Mouse (Mus musculus) forebrain, postnatal 0 days (tissue): ENCODE results near the gene C330007P06Rik. TPM values are rescaled to one million over a fixed set of nuclear protein-coding genes. Genes with fewer than 3 reads are reported as not detected.

Experiments
- ATAC-seq: fragments of 200-750 bp; cut with Nextera tagmentation; 2 replicates; pipeline ENCODE4 v1.8.0; 2017; ENCODE audit warnings: mild to moderate bottlenecking, moderate library complexity
- DNase-seq: peaks from one replicate; pipeline ENCODE4 v3.0.0-alpha.2; 2015
- H3K27ac ChIP-seq: fragments of 300-500 bp; sonication (generic); 2 replicates; pipeline ENCODE4 v1.5.1; 2014; ENCODE audit warnings: low read depth, mild to moderate bottlenecking, antibody characterized with exemption, low read length, moderate library complexity, mixed read lengths
- H3K27me3 ChIP-seq: fragments of 300-500 bp; sonication (generic); 2 replicates; pipeline ENCODE4 v1.6.1; 2014; ENCODE audit warnings: mild to moderate bottlenecking, low read length, mixed read lengths; ENCODE audit not compliant: insufficient read depth
- H3K36me3 ChIP-seq: fragments of 300-500 bp; sonication (generic); 2 replicates; pipeline ENCODE4 v1.6.1; 2014; ENCODE audit warnings: mild to moderate bottlenecking, moderate library complexity; ENCODE audit not compliant: insufficient read depth
- H3K4me1 ChIP-seq: fragments of 300-500 bp; sonication (generic); 2 replicates; pipeline ENCODE4 v1.6.1; 2014; ENCODE audit warnings: antibody characterized with exemption; ENCODE audit not compliant: insufficient read depth
- H3K4me2 ChIP-seq: fragments of 300-500 bp; sonication (generic); 2 replicates; pipeline ENCODE4 v1.6.1; 2014; ENCODE audit warnings: low read depth, mild to moderate bottlenecking, moderate library complexity
- H3K4me3 ChIP-seq: fragments of 300-500 bp; sonication (generic); 2 replicates; pipeline ENCODE4 v1.5.1; 2014; ENCODE audit warnings: low read depth, low read length, mixed read lengths
- H3K9ac ChIP-seq: fragments of 300-500 bp; sonication (generic); 2 replicates; pipeline ENCODE4 v1.6.1; 2014; ENCODE audit warnings: mild to moderate bottlenecking
- H3K9me3 ChIP-seq: fragments of 300-500 bp; sonication (generic); 2 replicates; pipeline ENCODE4 v1.6.1; 2016; ENCODE audit warnings: low read length
- CTCF ChIP-seq: sonication (generic); IDR thresholded peaks from 2 replicates; pipeline ENCODE4 v1.5.1; 2016; ENCODE audit warnings: antibody characterized with exemption, control low read depth, low read depth
- WGBS: fragments of 180-500 bp; shearing (Covaris S2); extraction: QIAGEN DNeasy Blood & Tissue Kit; methylation state at CpG from one replicate; pipeline ENCODE4 v1.1.7; 2014; 5-methylcytosine and 5-hydroxymethylcytosine counted together
- polyA plus RNA-seq: library from polyadenylated mRNA; unstranded; fragments of >200 nt; fragmentation: Nextera tagmentation; extraction: Ambion mirVana; gene quantifications from 2 replicates; pipeline ENCODE4 v1.2.1, GENCODE M21; 2015
- total RNA-seq: library from RNA; depleted of rRNA; stranded (reverse); fragments of >200 nt; gene quantifications from 2 replicates; pipeline ENCODE4 v1.2.3, GENCODE M21; 2014; rRNA removed

The C330007P06Rik gene
- total and polyA plus RNA-seq, 2 experiments from 2014 or later, result 20.8 to 36.1 TPM

DNA sequence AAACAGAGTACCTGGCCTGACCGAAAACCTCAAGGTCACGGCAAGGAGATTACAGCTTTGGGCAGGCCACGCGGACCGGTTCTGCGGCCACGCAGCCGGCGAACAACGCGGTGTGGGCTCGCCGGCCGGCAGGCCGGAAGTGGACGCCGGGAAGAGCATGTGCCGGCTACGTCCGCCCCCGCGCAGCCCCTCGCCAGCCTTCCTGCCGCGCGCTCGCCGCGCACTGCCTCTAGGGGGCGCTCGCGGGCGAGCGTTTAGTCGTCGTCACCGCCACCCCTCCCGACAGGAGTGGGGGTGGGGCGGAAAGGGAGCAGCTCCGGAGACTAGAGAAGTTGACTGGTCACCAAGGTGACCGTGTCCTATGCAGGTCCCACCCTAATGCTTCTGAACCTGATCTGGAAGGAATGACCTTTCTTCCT, 77.7 kb downstream of the C330007P06Rik start:
- peak; percentile 83 for TF ChIP-seq CTCF
- Histone ChIP-seq H3K4me2 (peak overlapping the region; percentile 57), H3K27me3 (no peaks in the 10 kb centered on the region), H3K27ac (peak overlapping the region; percentile 81), H3K9me3 (no peaks in the 10 kb centered on the region), H3K9ac (peak overlapping the region; percentile 64), H3K4me1 (no peaks in the 10 kb centered on the region), H3K36me3 (no peaks in the 10 kb centered on the region; the same call in 1 of the 2 replicates), H3K4me3 (peak overlapping the region; percentile 52)
- 25% methylated on average over 38 of the region's 41 CpGs for WGBS
- peak; percentile 85 for ATAC-seq
- DNase-seq, result peak; percentile 87

DNA sequence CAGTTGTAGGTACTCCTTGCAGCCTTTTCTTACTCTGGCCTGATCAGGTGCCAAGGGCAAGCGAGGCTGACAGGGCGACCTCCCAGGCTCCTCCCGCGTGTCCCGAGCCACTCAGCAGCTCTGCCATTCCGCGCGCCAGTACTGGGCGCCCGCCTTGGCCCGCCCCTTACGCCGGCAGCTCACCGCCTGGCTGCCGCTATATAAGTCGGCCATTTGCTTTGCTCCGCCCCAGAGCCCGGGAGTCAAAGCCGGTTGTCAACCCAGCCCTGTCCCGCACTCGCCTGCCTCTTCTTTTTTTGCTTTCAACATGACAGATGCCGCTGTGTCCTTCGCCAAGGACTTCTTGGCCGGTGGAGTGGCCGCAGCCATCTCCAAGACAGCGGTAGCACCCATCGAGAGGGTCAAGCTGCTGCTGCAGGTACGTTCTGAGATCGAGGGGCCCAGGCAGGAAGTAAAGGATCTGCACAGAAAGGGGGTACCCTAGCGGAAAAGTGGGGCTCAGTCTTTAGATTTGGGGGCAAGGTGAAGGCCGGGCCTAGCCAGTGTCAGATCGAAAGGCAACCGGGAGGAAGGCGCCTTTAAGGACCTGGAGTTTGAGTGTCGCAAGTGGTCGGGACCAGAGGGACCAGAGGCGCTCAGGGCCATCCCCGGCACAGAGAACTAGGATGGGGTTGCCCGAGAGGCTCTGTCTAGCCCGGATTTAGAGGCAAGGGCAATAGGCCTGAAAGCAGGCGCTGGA, 78.3 kb downstream of the C330007P06Rik start, which contains the start of gene Slc25a5:
Slc25a5 (plus strand) TSS at position 228 of the 739 bp plus-strand sequence.
- Histone ChIP-seq H3K9me3 (no peaks in the 10 kb centered on the region), H3K27me3 (no peaks in the 10 kb centered on the region), H3K27ac (peak within 1 kb of the TSS; percentile 81), H3K36me3 (no peaks in the 10 kb centered on the region; the same call in 1 of the 2 replicates), H3K4me3 (peak within 1 kb of the TSS; percentile 52), H3K9ac (peak within 1 kb of the TSS; percentile 64), H3K4me1 (no peaks in the 10 kb centered on the region), H3K4me2 (peak within 1 kb of the TSS; percentile 57)
- WGBS, result 26% methylated on average over 41 of the region's 41 CpGs
- peak; percentile 82 for DNase-seq
- TF ChIP-seq CTCF, result no peak
- ATAC-seq, result peak; percentile 95

DNA sequence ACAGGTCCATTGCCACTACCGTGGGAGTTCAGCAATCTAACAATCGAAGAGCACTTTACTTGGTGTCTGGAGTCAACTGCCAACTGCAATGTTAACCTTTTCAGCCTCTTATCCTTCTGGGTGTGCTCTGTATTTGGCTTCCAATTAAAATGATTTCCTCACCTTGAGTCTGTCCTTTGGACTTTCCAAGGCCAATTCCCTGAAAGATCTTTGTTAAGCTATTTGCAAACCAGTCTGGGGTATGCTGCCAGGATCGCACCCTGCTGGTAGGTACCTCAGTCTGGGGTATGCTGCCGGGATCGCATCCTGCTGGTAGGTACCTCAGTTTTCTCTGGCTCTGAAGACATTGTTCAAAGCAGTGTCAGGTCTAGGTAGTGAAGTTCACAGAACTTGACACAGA, 79.3 kb downstream of the C330007P06Rik start:
- H3K9me3 ChIP-seq, result no peaks in the 10 kb centered on the region
- no peak overlapping the region for H3K27ac ChIP-seq
- ATAC-seq (no peak), DNase-seq (no peak)
- no peaks in the 10 kb centered on the region for H3K27me3 ChIP-seq
- no peak overlapping the region for H3K9ac ChIP-seq
- H3K4me1 ChIP-seq, result no peaks in the 10 kb centered on the region
- H3K4me2 ChIP-seq, result no peak overlapping the region
- WGBS, result 65% methylated on average over 5 of the region's 5 CpGs
- no peak overlapping the region for H3K4me3 ChIP-seq
- no peak for TF ChIP-seq CTCF
- H3K36me3 ChIP-seq, result no peaks in the 10 kb centered on the region; the same call in 1 of the 2 replicates

DNA sequence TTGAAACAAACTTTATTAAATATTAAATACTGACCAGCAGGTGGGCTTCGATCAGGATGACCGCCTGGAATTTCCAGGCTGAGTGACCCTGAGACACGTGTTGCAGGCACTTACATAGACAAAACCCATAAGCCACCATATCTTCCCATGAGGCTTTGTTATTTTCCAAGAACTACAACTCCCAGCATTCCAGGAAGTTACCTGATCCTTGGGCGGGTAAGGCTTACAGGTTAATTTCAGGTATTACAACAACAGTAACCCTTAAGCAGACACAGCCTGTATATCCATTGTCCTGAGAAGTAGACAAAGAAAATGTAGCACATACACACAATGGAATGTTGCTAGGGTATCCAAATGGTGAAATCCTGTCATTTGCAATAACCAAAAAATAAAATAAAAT, 84.6 kb downstream of the C330007P06Rik start:
- H3K4me3 ChIP-seq, result no peak overlapping the region
- H3K4me2 ChIP-seq, result no peak overlapping the region
- ATAC-seq, result no peak
- no peaks in the 10 kb centered on the region for H3K9me3 ChIP-seq
- DNase-seq, result no peak
- no peaks in the 10 kb centered on the region for H3K36me3 ChIP-seq
- 70% methylated on average over 4 of the region's 4 CpGs for WGBS
- H3K9ac ChIP-seq, result no peak overlapping the region
- no peak for TF ChIP-seq CTCF
- no peaks in the 10 kb centered on the region for H3K4me1 ChIP-seq
- H3K27ac ChIP-seq, result no peak overlapping the region
- no peaks in the 10 kb centered on the region for H3K27me3 ChIP-seq

DNA sequence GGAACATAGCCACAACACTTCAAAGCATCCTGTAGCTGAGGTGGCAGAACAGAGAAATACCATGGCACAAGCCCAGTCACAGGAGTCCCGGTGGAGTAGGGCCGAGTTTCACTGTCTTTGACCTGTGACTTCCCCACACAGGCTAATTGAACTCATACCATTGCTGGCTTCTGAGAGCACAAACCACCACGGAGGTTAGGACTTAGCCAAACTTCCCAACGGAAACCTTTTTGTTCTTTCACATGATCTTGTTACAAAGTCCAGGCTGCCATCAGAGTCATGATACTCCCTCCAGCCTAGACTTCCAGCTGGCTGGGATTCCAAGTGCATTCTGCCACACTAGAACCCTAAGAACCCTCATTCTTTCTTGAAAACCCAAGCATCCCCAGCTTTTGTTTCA, 96.2 kb downstream of the C330007P06Rik start:
- Histone ChIP-seq H3K9ac (no peak overlapping the region), H3K9me3 (no peaks in the 10 kb centered on the region), H3K36me3 (no peaks in the 10 kb centered on the region), H3K4me1 (no peaks in the 10 kb centered on the region), H3K4me3 (no peak overlapping the region), H3K27ac (no peak overlapping the region), H3K27me3 (no peaks in the 10 kb centered on the region), H3K4me2 (no peak overlapping the region)
- WGBS, result 74% methylated on average over 4 of the region's 4 CpGs
- no peak for TF ChIP-seq CTCF
- DNase-seq, result no peak
- ATAC-seq, result no peak

DNA sequence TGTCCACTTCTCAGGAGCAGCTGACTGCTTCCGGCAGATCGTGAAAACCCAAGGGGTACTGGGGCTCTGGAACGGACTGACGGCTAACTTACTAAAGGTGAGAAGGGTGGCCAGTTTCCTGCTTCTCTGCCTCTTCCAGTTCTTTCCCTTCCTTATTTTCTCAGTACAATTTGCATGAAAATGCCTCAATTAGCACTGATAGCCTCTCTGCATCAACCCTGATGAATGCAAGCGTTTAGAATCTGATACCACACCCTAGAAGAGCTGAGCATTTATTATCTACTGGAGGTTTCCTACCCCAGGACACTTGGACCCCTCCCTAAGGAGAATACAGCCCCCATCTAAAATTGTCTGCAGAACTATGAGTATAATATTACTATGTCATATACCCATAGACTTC, 98.4 kb downstream of the C330007P06Rik start:
- no peaks in the 10 kb centered on the region for H3K36me3 ChIP-seq
- WGBS, result 80% methylated on average over 5 of the region's 5 CpGs
- no peak overlapping the region for H3K27ac ChIP-seq
- H3K27me3 ChIP-seq, result no peaks in the 10 kb centered on the region
- ATAC-seq, result no peak
- H3K9me3 ChIP-seq, result no peaks in the 10 kb centered on the region
- no peak overlapping the region for H3K4me3 ChIP-seq
- no peak overlapping the region for H3K9ac ChIP-seq
- no peak overlapping the region for H3K4me2 ChIP-seq
- no peaks in the 10 kb centered on the region for H3K4me1 ChIP-seq
- no peak for TF ChIP-seq CTCF
- DNase-seq, result no peak

Other genes with a start within 250 kb of the C330007P06Rik start
- 8.6 and 13.0 TPM in 2 replicates for gene Akap17b, start 228.7 kb downstream of the C330007P06Rik start, total RNA-seq
- gene Akap17b, start 228.7 kb downstream of the C330007P06Rik start, polyA plus RNA-seq, result 2.4 and 3.7 TPM in 2 replicates
- 0.33 TPM in 1 of 2 replicates, not detected in the other for gene Slc25a43, start 130.5 kb downstream of the C330007P06Rik start, total RNA-seq
- gene Slc25a43, start 130.5 kb downstream of the C330007P06Rik start, polyA plus RNA-seq, result 0.13 and 0.54 TPM in 2 replicates
- gene Slc25a5, start 78.5 kb downstream of the C330007P06Rik start, total RNA-seq, result 333 and 351 TPM in 2 replicates
- gene Slc25a5, start 78.5 kb downstream of the C330007P06Rik start, polyA plus RNA-seq, result 466 and 495 TPM in 2 replicates
- 24.4 and 31.4 TPM in 2 replicates for gene Ube2a, start 211 bp downstream of the C330007P06Rik start, total RNA-seq
- 125 and 145 TPM in 2 replicates for gene Ube2a, start 211 bp downstream of the C330007P06Rik start, polyA plus RNA-seq
- 22.7 and 24.7 TPM in 2 replicates for gene Nkrf, start 28.8 kb upstream of the C330007P06Rik start, total RNA-seq
- 8.7 and 10.5 TPM in 2 replicates for gene Nkrf, start 28.8 kb upstream of the C330007P06Rik start, polyA plus RNA-seq
- 98.6 and 101 TPM in 2 replicates for gene Sept6, start 117.7 kb upstream of the C330007P06Rik start, total RNA-seq
- 59.1 and 60.8 TPM in 2 replicates for gene Sept6, start 117.7 kb upstream of the C330007P06Rik start, polyA plus RNA-seq
- not detected in 2 replicates for gene Sowahd, start 174.7 kb upstream of the C330007P06Rik start, total RNA-seq
- 0.12 TPM in 1 of 2 replicates, not detected in the other for gene Sowahd, start 174.7 kb upstream of the C330007P06Rik start, polyA plus RNA-seq
- gene Rpl39, start 211.3 kb upstream of the C330007P06Rik start, total RNA-seq, result 270 and 540 TPM in 2 replicates
- gene Rpl39, start 211.3 kb upstream of the C330007P06Rik start, polyA plus RNA-seq, result 360 and 524 TPM in 2 replicates
- 15.2 and 18.5 TPM in 2 replicates for gene Upf3b, start 236.2 kb upstream of the C330007P06Rik start, total RNA-seq
- 17.8 and 21.1 TPM in 2 replicates for gene Upf3b, start 236.2 kb upstream of the C330007P06Rik start, polyA plus RNA-seq